Mouse (Mus musculus) heart, embryonic 13.5 days (tissue): ENCODE results near the gene Cbs. TPM values are rescaled to one million over a fixed set of nuclear protein-coding genes. Genes with fewer than 3 reads are reported as not detected.

Source experiments
- ATAC-seq: fragments of 200-750 bp; cut with Nextera tagmentation; 2 replicates; pipeline ENCODE4 v1.8.0; 2017; ENCODE audit warnings: moderate TSS enrichment; ENCODE audit not compliant: insufficient number of reproducible peaks, low FRiP score, low TSS enrichment; ENCODE audit errors: extremely low read depth
- H3K27ac ChIP-seq: fragments of 300-500 bp; sonication (generic); replicated peaks from 2 replicates; pipeline ENCODE4 v1.5.1; 2015; ENCODE audit warnings: moderate library complexity, mild to moderate bottlenecking, inconsistent platforms
- H3K27me3 ChIP-seq: fragments of 300-500 bp; sonication (generic); replicated peaks from 2 replicates; pipeline ENCODE4 v1.6.1; 2015; ENCODE audit warnings: mild to moderate bottlenecking, inconsistent platforms
- H3K36me3 ChIP-seq: fragments of 300-500 bp; sonication (generic); 2 replicates; pipeline ENCODE4 v1.6.1; 2015; ENCODE audit warnings: mild to moderate bottlenecking, inconsistent platforms
- H3K4me1 ChIP-seq: fragments of 300-500 bp; sonication (generic); 2 replicates; pipeline ENCODE4 v1.6.1; 2015; ENCODE audit warnings: inconsistent platforms
- H3K4me2 ChIP-seq: fragments of 300-500 bp; sonication (generic); 2 replicates; pipeline ENCODE4 v1.6.1; 2015; ENCODE audit warnings: inconsistent platforms, mild to moderate bottlenecking, moderate library complexity
- H3K4me3 ChIP-seq: fragments of 300-500 bp; sonication (generic); 2 replicates; pipeline ENCODE4 v1.5.1; 2015; ENCODE audit warnings: moderate library complexity, mild to moderate bottlenecking, inconsistent platforms
- H3K9ac ChIP-seq: fragments of 300-500 bp; sonication (generic); 2 replicates; pipeline ENCODE4 v1.6.1; 2015; ENCODE audit warnings: inconsistent platforms, mild to moderate bottlenecking, moderate library complexity
- H3K9me3 ChIP-seq: fragments of 300-500 bp; sonication (generic); 2 replicates; pipeline ENCODE4 v1.6.1; 2016; ENCODE audit warnings: inconsistent platforms
- WGBS: fragments of 180-500 bp; shearing (Covaris S2); methylation state at CpG from one replicate; pipeline ENCODE4 v1.1.7; 2015; ENCODE audit warnings: mixed read lengths; 5-methylcytosine and 5-hydroxymethylcytosine counted together
- microRNA-seq: library from miRNA; unstranded; fragments of <30 nt; microRNA quantifications from one replicate; pipeline ENCODE4, GENCODE M21; 2016
- polyA plus RNA-seq: library from polyadenylated mRNA; unstranded; fragments of >200 nt; fragmentation: Nextera tagmentation; extraction: Ambion mirVana; gene quantifications from 2 replicates; pipeline ENCODE4 v1.2.1, GENCODE M21; 2015

Gene Cbs
- polyA plus RNA-seq, 1 experiment from 2014 or later, result 1.8 TPM

DNA sequence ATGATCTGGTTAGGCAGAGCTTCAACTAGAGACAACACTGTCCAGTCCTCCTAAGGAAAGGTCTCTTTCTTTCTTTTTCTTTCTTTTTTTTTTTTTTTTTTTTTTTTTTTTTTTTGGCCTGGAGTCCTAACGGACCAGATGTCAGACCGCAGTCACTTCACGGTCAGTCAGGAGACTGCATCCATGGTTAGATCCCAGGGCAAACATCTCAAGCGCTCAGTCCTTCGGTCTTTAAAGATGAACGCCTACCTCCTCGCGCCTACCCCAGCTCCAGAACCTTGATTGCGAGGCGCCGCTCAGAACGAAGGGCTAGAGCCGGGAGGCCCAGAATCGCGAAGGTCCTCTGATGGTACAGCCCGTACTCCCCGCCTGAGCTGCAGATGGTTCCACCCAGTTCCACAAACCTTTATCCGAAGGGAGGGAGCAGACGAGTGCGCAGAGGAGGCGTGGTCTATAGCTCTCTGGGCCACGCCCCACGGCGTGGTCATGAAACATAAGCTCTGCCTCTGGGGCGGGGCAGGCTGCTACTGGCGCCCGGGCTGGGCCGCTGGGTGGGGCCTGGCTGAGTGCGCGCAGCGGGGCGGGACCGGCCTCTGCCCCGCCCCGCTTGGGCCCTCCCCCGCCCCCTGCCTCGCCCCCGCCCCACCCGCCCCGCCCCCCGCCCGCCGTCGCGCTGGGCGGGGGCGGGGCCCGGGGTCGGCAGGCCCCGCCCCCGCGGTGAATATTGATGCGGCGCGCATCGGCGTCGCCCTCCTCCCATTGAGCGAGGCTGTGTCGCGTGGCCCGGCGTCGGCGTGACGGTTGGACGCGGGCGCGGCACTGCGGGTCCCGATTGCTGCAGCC lies 72.8 kb downstream of the Cbs start, which contains the start of gene Pknox1:
Pknox1 (plus strand) TSS at position 720 of the 843 bp plus-strand sequence.
- WGBS, result under 1% methylated on average over 43 of the region's 72 CpGs
- ATAC-seq, result peak; percentile 94
- no peaks in the 10 kb centered on the region for H3K27me3 ChIP-seq
- H3K9me3 ChIP-seq, result no peaks in the 10 kb centered on the region
- H3K27ac ChIP-seq, result peak within 1 kb of the TSS; percentile 97
- H3K4me3 ChIP-seq, result peak within 1 kb of the TSS; percentile 95
- peaks cover 5% of the 10 kb centered on the region for H3K36me3 ChIP-seq
- peak within 1 kb of the TSS; percentile 96 for H3K9ac ChIP-seq
- H3K4me1 ChIP-seq, result peaks cover 40% of the 10 kb centered on the region
- H3K4me2 ChIP-seq, result peak within 1 kb of the TSS; percentile 93

DNA sequence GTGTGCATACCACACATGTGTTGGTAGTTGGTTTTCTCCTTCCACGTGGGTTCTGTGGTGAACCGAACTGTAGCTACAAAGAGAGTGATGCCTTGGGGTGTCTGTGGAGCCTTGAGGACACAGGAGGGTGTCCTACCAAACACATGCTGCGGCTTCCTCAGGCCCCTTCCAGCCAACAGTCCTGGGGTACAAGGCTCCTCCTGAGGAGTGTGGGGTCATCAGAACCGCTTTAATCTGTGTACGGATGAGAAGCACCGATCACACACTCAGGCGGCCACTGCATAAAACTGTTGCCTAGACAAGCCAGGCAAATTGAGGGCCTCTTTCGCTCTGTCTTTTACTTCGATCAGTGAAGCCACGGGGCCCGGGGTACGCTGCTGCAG lies 73.4 kb downstream of the Cbs start:
- Histone ChIP-seq H3K27me3 (no peaks in the 10 kb centered on the region), H3K4me3 (peak overlapping the region; percentile 58), H3K36me3 (peaks cover 5% of the 10 kb centered on the region), H3K4me1 (peaks cover 34% of the 10 kb centered on the region), H3K9me3 (no peaks in the 10 kb centered on the region), H3K27ac (peak overlapping the region; percentile 81), H3K9ac (peak overlapping the region; percentile 82), H3K4me2 (peak overlapping the region; percentile 68)
- 24% methylated on average over 12 of the region's 12 CpGs for WGBS
- ATAC-seq, result no peak

DNA sequence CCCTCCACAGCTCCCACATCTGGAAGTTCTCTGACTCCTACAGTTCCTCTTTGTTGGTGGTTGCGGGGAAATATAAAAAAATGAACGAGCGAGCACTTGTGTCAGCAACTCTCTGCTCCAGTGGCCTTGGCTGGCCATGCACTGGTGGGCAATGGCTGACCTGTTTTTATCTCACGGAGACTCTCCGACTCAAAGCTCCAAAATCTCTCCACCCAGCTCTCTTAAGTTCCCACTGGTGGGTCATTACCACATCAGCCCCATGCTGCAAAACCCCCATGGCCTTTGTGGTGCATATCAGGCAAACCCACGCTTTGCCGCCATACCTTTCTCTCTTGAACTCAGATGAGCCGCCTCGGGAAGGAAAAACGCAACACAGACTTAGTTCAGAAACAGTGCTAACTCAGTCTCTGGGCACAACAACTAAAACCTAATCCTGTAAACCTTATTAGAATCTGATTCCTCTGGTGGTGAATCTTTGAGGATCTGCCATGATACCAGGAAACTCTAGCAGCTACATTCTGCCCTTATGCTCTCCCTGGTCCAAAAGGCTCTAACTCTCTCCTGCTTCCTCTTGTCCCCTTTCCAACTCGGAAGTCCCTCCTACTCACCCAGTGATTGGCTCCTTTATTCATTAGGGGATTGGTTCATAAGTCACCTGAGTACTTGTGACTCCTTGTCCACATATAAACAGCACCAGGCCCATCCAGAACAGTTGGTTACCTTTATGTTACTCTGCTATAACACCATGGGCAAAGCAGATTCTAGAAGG lies 77.8 kb downstream of the Cbs start:
- Histone ChIP-seq H3K9ac (no peak overlapping the region), H3K36me3 (no peaks in the 10 kb centered on the region), H3K4me2 (no peak overlapping the region), H3K4me3 (no peak overlapping the region), H3K27ac (no peak overlapping the region), H3K4me1 (peaks cover 18% of the 10 kb centered on the region), H3K9me3 (no peaks in the 10 kb centered on the region), H3K27me3 (no peaks in the 10 kb centered on the region)
- WGBS, result 84% methylated on average over 11 of the region's 11 CpGs
- no peak for ATAC-seq

Small RNAs within 50 kb of the gene (microRNA-seq; reads per million reads assigned to microRNA genes)
- not detected for gene Gm24970

Other genes with a start within 250 kb of the Cbs start
- 21.9 and 24.0 TPM in 2 replicates for gene Wdr4, start 117.3 kb downstream of the Cbs start, polyA plus RNA-seq
- 523 and 604 TPM in 2 replicates for gene Ndufv3, start 117.1 kb downstream of the Cbs start, polyA plus RNA-seq
- gene Pknox1, start 72.5 kb downstream of the Cbs start, polyA plus RNA-seq, result 14.7 and 15.0 TPM in 2 replicates
- 184 and 213 TPM in 2 replicates for gene U2af1, start 21.7 kb upstream of the Cbs start, polyA plus RNA-seq
- gene Cryaa, start 40.6 kb upstream of the Cbs start, polyA plus RNA-seq, result not detected in 2 replicates
- gene Sik1, start 218.6 kb upstream of the Cbs start, polyA plus RNA-seq, result 17.2 and 17.6 TPM in 2 replicates